Mouse (Mus musculus) heart, postnatal 0 days (tissue): Measurements from ENCODE around the gene Ikzf3. TPM values are rescaled to one million over a fixed set of nuclear protein-coding genes. Genes with fewer than 3 reads are reported as not detected.

Experiments used
- ATAC-seq: fragments of 200-750 bp; cut with Nextera tagmentation; 2 replicates; pipeline ENCODE4 v1.8.0; 2017; ENCODE audit warnings: low read depth, moderate number of reproducible peaks, moderate library complexity; ENCODE audit not compliant: insufficient read depth
- DNase-seq: peaks from one replicate; pipeline ENCODE4 v3.0.0-alpha.2; 2016; ENCODE audit warnings: low spot score
- H3K27ac ChIP-seq: fragments of 300-500 bp; sonication (generic); 2 replicates; pipeline ENCODE4 v1.5.1; 2014; ENCODE audit warnings: low read depth, mild to moderate bottlenecking
- H3K27me3 ChIP-seq: fragments of 300-500 bp; sonication (generic); 2 replicates; pipeline ENCODE4 v1.6.1; 2014; ENCODE audit warnings: low read length, mixed read lengths; ENCODE audit not compliant: control insufficient read depth, insufficient read depth
- H3K36me3 ChIP-seq: fragments of 300-500 bp; sonication (generic); replicated peaks from 2 replicates; pipeline ENCODE4 v1.6.1; 2014; ENCODE audit warnings: low read length, mixed read lengths; ENCODE audit not compliant: control insufficient read depth, insufficient read depth
- H3K4me1 ChIP-seq: fragments of 300-500 bp; sonication (generic); 2 replicates; pipeline ENCODE4 v1.6.1; 2014; ENCODE audit warnings: antibody characterized with exemption; ENCODE audit not compliant: control insufficient read depth, insufficient read depth
- H3K4me2 ChIP-seq: fragments of 300-500 bp; sonication (generic); 2 replicates; pipeline ENCODE4 v1.6.1; 2014; ENCODE audit warnings: low read depth, mild to moderate bottlenecking, low read length, moderate library complexity
- H3K4me3 ChIP-seq: fragments of 300-500 bp; sonication (generic); 2 replicates; pipeline ENCODE4 v1.5.1; 2014; ENCODE audit warnings: low read depth, low read length
- H3K9ac ChIP-seq: fragments of 300-500 bp; sonication (generic); replicated peaks from 2 replicates; pipeline ENCODE4 v1.6.1; 2014; ENCODE audit warnings: low read depth, low read length, mixed read lengths
- H3K9me3 ChIP-seq: fragments of 300-500 bp; sonication (generic); replicated peaks from 2 replicates; pipeline ENCODE4 v1.6.1; 2016; ENCODE audit warnings: low read length; ENCODE audit not compliant: control insufficient read depth
- CTCF ChIP-seq: IDR thresholded peaks from 2 replicates; pipeline ENCODE4 v1.5.1; 2016; ENCODE audit warnings: antibody characterized with exemption, control low read depth, low read depth
- EP300 ChIP-seq: IDR thresholded peaks from 2 replicates; pipeline ENCODE4 v1.6.1; 2016; ENCODE audit warnings: antibody characterized with exemption, low read depth
- WGBS: fragments of 180-500 bp; shearing (Covaris S2); extraction: QIAGEN DNeasy Blood & Tissue Kit; methylation state at CpG from one replicate; pipeline ENCODE4 v1.1.7; 2014; 5-methylcytosine and 5-hydroxymethylcytosine counted together
- polyA plus RNA-seq: library from polyadenylated mRNA; unstranded; fragments of >200 nt; fragmentation: Nextera tagmentation; extraction: Ambion mirVana; gene quantifications from 2 replicates; pipeline ENCODE4 v1.2.1, GENCODE M21; 2015
- total RNA-seq: library from RNA; depleted of rRNA; stranded (reverse); fragments of >200 nt; gene quantifications from 2 replicates; pipeline ENCODE4 v1.2.3, GENCODE M21; 2014; ENCODE audit warnings: low replicate concordance

The Ikzf3 gene
- total and polyA plus RNA-seq, 2 experiments from 2014 or later = 0.15 TPM; not detected in 1

GRCm38 (mm10) chr11:98543414-98543813 lies 2.4 kb downstream of the Ikzf3 start:
- TF ChIP-seq EP300 = no peak
- Histone ChIP-seq H3K27ac (no peak overlapping the region), H3K9me3 (peaks cover 6% of the 10 kb centered on the region; the same call in 1 of the 2 replicates), H3K27me3 (peaks cover 66% of the 10 kb centered on the region), H3K4me3 (no peak overlapping the region), H3K4me1 (no peaks in the 10 kb centered on the region), H3K36me3 (no peaks in the 10 kb centered on the region), H3K9ac (no peak overlapping the region), H3K4me2 (no peak overlapping the region)
- WGBS = 77% methylated on average over 1 of the region's 1 CpGs
- DNase-seq (no peak), ATAC-seq (no peak)

- ATAC-seq = no peak
- H3K4me1 ChIP-seq = no peaks in the 10 kb centered on the region
- H3K9ac ChIP-seq = no peak overlapping the region
- DNase-seq = no peak
- peaks cover 6% of the 10 kb centered on the region; the same call in 1 of the 2 replicates for H3K9me3 ChIP-seq
- WGBS = 66% methylated on average over 8 of the region's 8 CpGs
- H3K4me3 ChIP-seq = no peak overlapping the region
- H3K36me3 ChIP-seq = no peaks in the 10 kb centered on the region
- peaks cover 58% of the 10 kb centered on the region for H3K27me3 ChIP-seq
- no peak overlapping the region for H3K4me2 ChIP-seq
- H3K27ac ChIP-seq = no peak overlapping the region
- TF ChIP-seq EP300 (no peak), CTCF (no peak)
These were observed 3.3 kb downstream of the Ikzf3 start for GRCm38 (mm10) chr11:98542553-98542952.

- H3K9me3 ChIP-seq = peaks cover 6% of the 10 kb centered on the region; the same call in 1 of the 2 replicates
- no peak overlapping the region for H3K9ac ChIP-seq
- no peak overlapping the region for H3K4me2 ChIP-seq
- no peak for DNase-seq
- no peak for ATAC-seq
- peaks cover 35% of the 10 kb centered on the region for H3K27me3 ChIP-seq
- TF ChIP-seq EP300 (no peak), CTCF (no peak)
- H3K27ac ChIP-seq = no peak overlapping the region
- 78% methylated on average over 5 of the region's 5 CpGs for WGBS
- H3K4me3 ChIP-seq = no peak overlapping the region
- H3K36me3 ChIP-seq = no peaks in the 10 kb centered on the region
- H3K4me1 ChIP-seq = no peaks in the 10 kb centered on the region
These were observed 5.5 kb downstream of the Ikzf3 start for GRCm38 (mm10) chr11:98540319-98540718.

- DNase-seq = no peak
- Histone ChIP-seq H3K4me3 (no peak overlapping the region), H3K4me2 (no peak overlapping the region), H3K36me3 (no peaks in the 10 kb centered on the region), H3K9me3 (peaks cover 6% of the 10 kb centered on the region; the same call in 1 of the 2 replicates), H3K27me3 (peaks cover 12% of the 10 kb centered on the region), H3K27ac (no peak overlapping the region), H3K4me1 (no peaks in the 10 kb centered on the region), H3K9ac (no peak overlapping the region)
- TF ChIP-seq EP300 = no peak
- TF ChIP-seq CTCF = no peak
- no peak for ATAC-seq
These were observed 8.3 kb downstream of the Ikzf3 start for GRCm38 (mm10) chr11:98537480-98538034.

GRCm38 (mm10) chr11:98526824-98527461 lies 18.9 kb downstream of the Ikzf3 start:
- ATAC-seq (no peak), DNase-seq (no peak)
- no peaks in the 10 kb centered on the region for H3K9me3 ChIP-seq
- WGBS = 60% methylated on average over 10 of the region's 10 CpGs
- no peak overlapping the region for H3K4me3 ChIP-seq
- no peaks in the 10 kb centered on the region for H3K27me3 ChIP-seq
- no peaks in the 10 kb centered on the region for H3K36me3 ChIP-seq
- H3K27ac ChIP-seq = no peak overlapping the region; the same call in 1 of the 2 replicates
- H3K4me2 ChIP-seq = no peak overlapping the region
- no peaks in the 10 kb centered on the region for H3K4me1 ChIP-seq
- TF ChIP-seq CTCF (no peak), EP300 (no peak)
- no peak overlapping the region for H3K9ac ChIP-seq

- ATAC-seq (no peak), DNase-seq (no peak)
- H3K9me3 ChIP-seq = no peaks in the 10 kb centered on the region
- no peak overlapping the region for H3K9ac ChIP-seq
- H3K4me1 ChIP-seq = no peaks in the 10 kb centered on the region
- H3K27ac ChIP-seq = no peak overlapping the region
- TF ChIP-seq CTCF = no peak
- H3K4me3 ChIP-seq = no peak overlapping the region
- 38% methylated on average over 4 of the region's 4 CpGs for WGBS
- H3K27me3 ChIP-seq = no peaks in the 10 kb centered on the region
- no peaks in the 10 kb centered on the region for H3K36me3 ChIP-seq
- no peak overlapping the region for H3K4me2 ChIP-seq
These were observed 20.7 kb downstream of the Ikzf3 start for GRCm38 (mm10) chr11:98525140-98525539.
